Mouse (Mus musculus): ENCODE data around the gene B3gat3.

DNA sequence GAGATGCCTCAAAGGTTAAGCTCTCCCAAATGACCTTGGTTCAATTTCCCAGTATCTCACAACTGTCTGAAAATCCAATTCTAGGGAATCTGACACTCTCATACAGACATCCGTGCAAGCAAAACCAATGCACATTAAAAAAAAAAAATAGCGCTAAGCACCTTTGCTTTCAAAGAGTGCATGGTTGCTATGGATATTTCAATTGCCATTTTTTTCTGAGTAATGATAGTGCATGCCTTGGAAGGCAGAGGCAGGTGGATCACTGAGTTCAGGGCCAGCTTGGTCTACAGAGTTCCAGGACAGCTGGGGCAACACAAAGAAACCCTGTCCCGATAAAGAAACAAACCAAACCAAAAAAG, 39.2 kb upstream of the B3gat3 start:
- TF ChIP-seq CTCF (IDR thresholded peaks at IDR 0.05; ENCODE audit: extremely low read depth, insufficient read depth, low read length) (no peak), POLR2A (IDR thresholded peaks at IDR 0.05; ENCODE audit: extremely low read depth, insufficient read depth, low read length) (no peak)
